Mouse (Mus musculus): ENCODE measurements at regions not wholly inside any gene's neighbourhood (a gene's known extent, or its start where the extent isn't known, plus 50 kb on each side); places are given as distances from the start of the nearest gene placed in this dataset.

DNA sequence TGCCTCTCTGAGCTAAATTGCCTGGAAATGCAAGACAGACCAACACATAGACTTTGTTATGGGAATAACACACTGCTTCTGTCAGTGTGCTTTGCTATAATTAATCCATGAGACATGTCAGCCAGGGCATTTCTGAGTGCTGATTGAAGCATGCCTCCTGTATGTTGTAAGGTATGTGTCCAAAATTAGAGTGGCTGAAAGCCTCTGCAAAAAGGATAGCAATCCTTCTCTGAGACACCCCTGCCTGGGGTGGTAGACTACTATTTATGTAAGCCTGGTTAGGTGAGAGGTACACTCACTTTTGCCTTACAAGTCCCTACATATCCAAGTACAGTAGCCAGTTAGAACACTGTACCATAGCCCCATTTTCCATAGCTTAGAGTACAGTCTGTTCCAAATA is 193.3 kb upstream of the Egflam start:
- Histone ChIP-seq H3K4me1 (no peaks in the 10 kb centered on the region), H3K4me2 (replicated peaks) (no peak overlapping the region), H3K36me3 (no peaks in the 10 kb centered on the region), H3K9ac (replicated peaks) (no peak overlapping the region), H3K27me3 (no peaks in the 10 kb centered on the region), H3K4me3 (no peak overlapping the region), H3K27ac (replicated peaks) (no peak overlapping the region), H3K9me3 (no peaks in the 10 kb centered on the region)
- ATAC-seq (replicated peaks), result no peak

DNA sequence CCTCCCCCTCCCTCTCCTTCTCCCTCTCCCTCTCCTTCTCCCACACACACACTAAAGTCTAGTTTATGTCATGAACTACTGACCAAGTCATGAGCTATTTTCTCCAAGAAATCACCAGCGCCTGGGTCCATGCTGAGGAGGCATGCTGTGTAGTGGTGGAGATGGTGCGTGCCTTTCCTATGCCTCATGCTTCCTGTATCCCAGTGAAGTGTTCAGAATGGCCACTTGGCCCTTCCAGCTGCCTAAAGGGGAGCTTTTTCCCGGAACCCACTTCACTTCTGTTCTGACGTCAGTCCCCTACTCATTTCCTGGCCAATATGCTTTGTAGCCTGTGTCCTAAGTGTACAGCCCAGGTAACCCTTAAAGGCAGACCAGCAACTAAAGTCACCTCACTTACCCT is 199.1 kb upstream of the Egflam start:
- H3K36me3 ChIP-seq, result no peaks in the 10 kb centered on the region
- H3K27me3 ChIP-seq, result no peaks in the 10 kb centered on the region
- H3K4me2 ChIP-seq (replicated peaks), result no peak overlapping the region
- WGBS, result 79% methylated on average over 4 of the region's 4 CpGs
- no peak overlapping the region for H3K4me3 ChIP-seq
- no peaks in the 10 kb centered on the region for H3K4me1 ChIP-seq
- H3K27ac ChIP-seq (replicated peaks), result no peak overlapping the region
- no peak for ATAC-seq (replicated peaks)
- no peaks in the 10 kb centered on the region for H3K9me3 ChIP-seq
- H3K9ac ChIP-seq (replicated peaks), result no peak overlapping the region

DNA sequence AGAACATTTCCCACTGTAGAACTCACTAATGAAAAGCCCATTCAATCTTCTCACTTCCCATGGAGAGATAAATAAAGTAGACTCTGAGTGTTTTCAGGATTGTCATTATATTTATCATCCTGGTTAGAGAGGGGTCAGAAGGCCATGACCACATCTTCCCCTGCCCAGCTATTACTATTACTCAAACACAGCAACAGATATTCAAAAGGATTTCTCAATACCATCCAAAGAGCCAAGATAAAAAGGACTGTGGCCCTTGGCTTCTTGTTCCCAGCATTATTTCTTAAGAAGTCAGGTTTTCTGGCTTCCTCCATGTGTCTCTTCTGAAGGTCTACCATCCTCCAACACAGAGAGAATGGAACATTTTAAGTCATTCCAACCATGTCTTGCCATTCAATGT is 199.6 kb upstream of the Egflam start:
- H3K4me1 ChIP-seq, result no peaks in the 10 kb centered on the region
- no peak overlapping the region for H3K4me3 ChIP-seq
- H3K36me3 ChIP-seq, result no peaks in the 10 kb centered on the region
- no peak overlapping the region for H3K27ac ChIP-seq (replicated peaks)
- no peak overlapping the region for H3K4me2 ChIP-seq (replicated peaks)
- no peaks in the 10 kb centered on the region for H3K27me3 ChIP-seq
- no peak overlapping the region for H3K9ac ChIP-seq (replicated peaks)
- no peak for ATAC-seq (replicated peaks)
- H3K9me3 ChIP-seq, result no peaks in the 10 kb centered on the region

DNA sequence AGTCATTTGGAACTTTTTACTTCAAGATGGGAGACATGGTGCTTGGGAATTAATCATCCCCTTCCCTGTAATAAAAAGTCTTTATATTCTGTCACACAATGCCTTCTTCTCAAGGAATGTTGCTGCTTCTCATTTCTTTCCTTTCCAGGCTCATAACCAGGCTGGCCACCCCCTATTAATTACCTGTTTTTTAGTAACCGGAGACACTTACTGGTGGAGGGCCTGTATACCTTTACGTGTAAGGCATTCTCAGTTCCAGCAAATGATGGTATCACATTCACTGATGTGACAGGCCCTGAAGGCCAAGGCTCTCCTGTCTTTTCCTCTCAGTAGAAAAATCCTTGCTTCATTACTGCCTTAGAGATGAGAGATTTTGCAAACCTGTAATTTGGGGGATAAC is 203.3 kb upstream of the Egflam start:
- Histone ChIP-seq H3K27me3 (no peaks in the 10 kb centered on the region), H3K4me3 (no peak overlapping the region), H3K4me1 (no peaks in the 10 kb centered on the region), H3K4me2 (replicated peaks) (no peak overlapping the region), H3K9me3 (no peaks in the 10 kb centered on the region), H3K9ac (replicated peaks) (no peak overlapping the region), H3K36me3 (no peaks in the 10 kb centered on the region), H3K27ac (replicated peaks) (no peak overlapping the region)
- 95% methylated on average over 2 of the region's 2 CpGs for WGBS
- ATAC-seq (replicated peaks), result no peak

- Histone ChIP-seq H3K4me2 (replicated peaks) (no peak overlapping the region), H3K27ac (replicated peaks) (no peak overlapping the region), H3K36me3 (no peaks in the 10 kb centered on the region), H3K27me3 (no peaks in the 10 kb centered on the region), H3K9ac (replicated peaks) (no peak overlapping the region), H3K9me3 (no peaks in the 10 kb centered on the region), H3K4me3 (no peak overlapping the region), H3K4me1 (no peaks in the 10 kb centered on the region)
- WGBS, result 96% methylated on average over 3 of the region's 3 CpGs
- ATAC-seq (replicated peaks), result no peak
These were observed 205.8 kb upstream of the Gdnf start for GRCm38 (mm10) chr15:7604847-7605246.

DNA sequence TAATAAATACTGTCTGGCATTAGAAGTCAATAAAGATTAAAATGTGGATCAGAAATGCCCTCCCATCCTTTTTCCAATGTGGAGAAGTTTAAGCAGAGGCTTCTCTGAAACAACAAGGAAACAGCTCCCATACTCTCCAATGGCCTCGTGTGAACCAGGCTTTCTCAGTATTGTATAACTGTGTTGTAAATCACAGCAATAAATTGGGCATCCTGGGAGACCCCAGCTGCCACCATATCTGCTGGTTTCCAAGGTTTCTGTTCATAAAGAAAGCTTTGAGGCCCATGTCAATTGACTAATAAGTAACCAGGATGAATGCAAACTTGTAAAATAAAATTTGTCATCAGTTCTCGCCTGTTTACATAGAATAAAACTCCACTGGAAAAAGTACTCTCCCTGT is 192.7 kb upstream of the Gdnf start:
- Histone ChIP-seq H3K27ac (replicated peaks) (no peak overlapping the region), H3K9me3 (no peaks in the 10 kb centered on the region), H3K4me3 (no peak overlapping the region), H3K9ac (replicated peaks) (no peak overlapping the region), H3K27me3 (no peaks in the 10 kb centered on the region), H3K4me1 (no peaks in the 10 kb centered on the region), H3K4me2 (replicated peaks) (no peak overlapping the region), H3K36me3 (no peaks in the 10 kb centered on the region)
- 79% methylated on average over 2 of the region's 2 CpGs for WGBS
- ATAC-seq (replicated peaks), result no peak

DNA sequence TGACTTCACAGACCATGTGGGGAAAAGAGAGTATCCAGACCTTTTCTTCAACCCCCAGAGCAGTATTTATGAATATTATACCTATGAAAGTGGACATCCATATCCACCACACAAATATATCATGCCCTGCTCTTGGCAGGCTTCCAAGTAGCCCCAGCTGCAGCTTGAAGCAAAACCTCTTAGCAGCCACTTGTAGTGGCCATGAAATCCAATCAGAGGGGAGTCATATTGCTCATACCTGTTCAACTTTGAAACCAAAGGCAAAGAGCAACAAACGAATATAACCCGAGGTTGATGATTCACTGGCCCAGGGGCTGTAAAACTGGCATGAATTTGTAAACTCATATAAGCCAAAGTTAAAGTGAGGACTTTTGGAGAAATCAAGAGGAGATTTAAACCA is 187.6 kb upstream of the Gdnf start:
- WGBS, result 81% methylated on average over 2 of the region's 2 CpGs
- no peaks in the 10 kb centered on the region for H3K4me1 ChIP-seq
- no peak overlapping the region for H3K4me3 ChIP-seq
- no peak overlapping the region for H3K4me2 ChIP-seq (replicated peaks)
- H3K27me3 ChIP-seq, result no peaks in the 10 kb centered on the region
- H3K9ac ChIP-seq (replicated peaks), result no peak overlapping the region
- H3K27ac ChIP-seq (replicated peaks), result no peak overlapping the region
- H3K36me3 ChIP-seq, result no peaks in the 10 kb centered on the region
- no peaks in the 10 kb centered on the region for H3K9me3 ChIP-seq
- ATAC-seq (replicated peaks), result no peak

GRCm38 (mm10) chr15:7624689-7625472 is 185.8 kb upstream of the Gdnf start:
- H3K4me3 ChIP-seq, result no peak overlapping the region
- WGBS, result 73% methylated on average over 6 of the region's 6 CpGs
- no peak overlapping the region for H3K4me2 ChIP-seq (replicated peaks)
- no peak overlapping the region for H3K9ac ChIP-seq (replicated peaks)
- no peaks in the 10 kb centered on the region for H3K4me1 ChIP-seq
- no peak for ATAC-seq (replicated peaks)
- H3K27ac ChIP-seq (replicated peaks), result no peak overlapping the region
- H3K9me3 ChIP-seq, result no peaks in the 10 kb centered on the region
- no peaks in the 10 kb centered on the region for H3K27me3 ChIP-seq
- H3K36me3 ChIP-seq, result no peaks in the 10 kb centered on the region

- no peaks in the 10 kb centered on the region for H3K4me1 ChIP-seq
- H3K36me3 ChIP-seq, result no peaks in the 10 kb centered on the region
- H3K4me2 ChIP-seq (replicated peaks), result no peak overlapping the region
- H3K9ac ChIP-seq (replicated peaks), result no peak overlapping the region
- WGBS, result 82% methylated on average over 4 of the region's 4 CpGs
- no peaks in the 10 kb centered on the region for H3K9me3 ChIP-seq
- H3K27ac ChIP-seq (replicated peaks), result no peak overlapping the region
- no peak overlapping the region for H3K4me3 ChIP-seq
- no peak for ATAC-seq (replicated peaks)
- H3K27me3 ChIP-seq, result no peaks in the 10 kb centered on the region
These were observed 180.8 kb upstream of the Gdnf start for GRCm38 (mm10) chr15:7629826-7630225.

DNA sequence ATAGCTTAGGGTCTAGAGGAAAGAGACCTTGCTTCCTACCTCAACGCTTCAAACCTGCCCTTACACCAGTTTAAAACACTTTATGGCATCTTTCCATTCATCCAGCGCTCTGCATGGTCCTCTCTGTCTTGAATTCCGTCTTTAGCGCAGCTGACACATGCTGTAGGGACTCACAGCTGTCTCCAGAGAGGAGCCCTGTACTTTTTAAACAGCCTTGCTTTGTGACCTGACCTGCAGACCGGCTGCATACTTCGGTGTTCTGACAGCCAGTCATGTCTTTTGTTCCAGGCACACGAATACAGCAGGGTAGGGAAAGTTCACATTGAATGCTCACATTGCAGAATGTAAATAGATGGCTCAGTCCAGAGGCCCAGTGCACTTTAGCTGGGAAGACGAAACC is 175.4 kb upstream of the Gdnf start:
- Histone ChIP-seq H3K9me3 (no peaks in the 10 kb centered on the region), H3K4me2 (replicated peaks) (no peak overlapping the region), H3K4me3 (no peak overlapping the region), H3K4me1 (no peaks in the 10 kb centered on the region), H3K27me3 (no peaks in the 10 kb centered on the region), H3K27ac (replicated peaks) (no peak overlapping the region), H3K9ac (replicated peaks) (no peak overlapping the region), H3K36me3 (no peaks in the 10 kb centered on the region)
- 61% methylated on average over 8 of the region's 8 CpGs for WGBS
- ATAC-seq (replicated peaks), result no peak

- no peak for ATAC-seq (replicated peaks)
- no peaks in the 10 kb centered on the region for H3K36me3 ChIP-seq
- no peak overlapping the region for H3K4me3 ChIP-seq
- H3K9ac ChIP-seq (replicated peaks), result no peak overlapping the region
- no peaks in the 10 kb centered on the region for H3K4me1 ChIP-seq
- 82% methylated on average over 6 of the region's 6 CpGs for WGBS
- no peaks in the 10 kb centered on the region for H3K27me3 ChIP-seq
- H3K4me2 ChIP-seq (replicated peaks), result no peak overlapping the region
- H3K9me3 ChIP-seq, result no peaks in the 10 kb centered on the region
- no peak overlapping the region for H3K27ac ChIP-seq (replicated peaks)
These were observed 171.2 kb upstream of the Gdnf start for GRCm38 (mm10) chr15:7639444-7639843.

- no peak overlapping the region for H3K9ac ChIP-seq (replicated peaks)
- 31% methylated on average over 2 of the region's 2 CpGs for WGBS
- no peak overlapping the region for H3K4me2 ChIP-seq (replicated peaks)
- no peaks in the 10 kb centered on the region for H3K9me3 ChIP-seq
- H3K4me1 ChIP-seq, result no peaks in the 10 kb centered on the region
- H3K4me3 ChIP-seq, result no peak overlapping the region
- H3K36me3 ChIP-seq, result no peaks in the 10 kb centered on the region
- ATAC-seq (replicated peaks), result no peak
- H3K27ac ChIP-seq (replicated peaks), result no peak overlapping the region
- H3K27me3 ChIP-seq, result no peaks in the 10 kb centered on the region
These were observed 168.6 kb upstream of the Gdnf start for GRCm38 (mm10) chr15:7642075-7642474.

DNA sequence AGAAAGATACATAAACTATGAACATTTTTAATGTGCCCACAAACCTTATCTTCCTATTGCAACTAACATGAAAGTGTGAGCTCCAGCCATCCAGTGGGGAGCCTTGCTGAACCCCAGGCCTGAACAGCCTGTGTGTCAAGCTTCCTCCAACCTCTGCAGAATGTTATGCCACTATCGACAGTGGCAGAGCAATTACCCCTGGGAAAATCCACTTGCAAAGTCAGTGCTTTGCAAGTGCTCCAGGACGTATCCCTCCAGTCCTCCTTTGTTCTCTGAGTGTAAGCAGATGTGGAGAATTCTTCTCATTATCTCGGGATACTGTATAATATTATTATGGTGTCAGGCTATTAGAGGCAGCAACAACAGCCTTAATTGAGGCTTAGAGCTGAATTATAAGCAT is 159.9 kb upstream of the Gdnf start:
- Histone ChIP-seq H3K27ac (replicated peaks) (no peak overlapping the region), H3K9me3 (no peaks in the 10 kb centered on the region), H3K4me2 (replicated peaks) (no peak overlapping the region), H3K4me1 (0 out of 2 replicates have a peak, but pooled peaks cover 2% of the 10 kb centered on the region), H3K9ac (replicated peaks) (no peak overlapping the region), H3K27me3 (no peaks in the 10 kb centered on the region), H3K36me3 (no peaks in the 10 kb centered on the region), H3K4me3 (no peak overlapping the region)
- no peak for ATAC-seq (replicated peaks)
- WGBS, result 31% methylated on average over 3 of the region's 3 CpGs
